Mouse (Mus musculus) embryonic fibroblast, embryonic 13.5 days (primary cell): ENCODE data around the gene Gm21885. TPM values are rescaled to one million over a fixed set of nuclear protein-coding genes. Genes with fewer than 3 reads are reported as not detected.

ENCODE experiments used
- H3K27ac ChIP-seq: 2 replicates; pipeline ENCODE4 v1.5.1; 2012; ENCODE audit warnings: low read length, control low read depth, inconsistent platforms; ENCODE audit not compliant: insufficient read depth
- H3K4me1 ChIP-seq: 2 replicates; pipeline ENCODE4 v1.6.1; 2011; ENCODE audit warnings: low read length; ENCODE audit not compliant: control insufficient read depth, insufficient read depth
- H3K4me3 ChIP-seq: 2 replicates; pipeline ENCODE4 v1.5.1; 2011; ENCODE audit warnings: mild to moderate bottlenecking, control low read depth, low read length; ENCODE audit not compliant: insufficient read depth
- CTCF ChIP-seq: IDR thresholded peaks from 2 replicates; pipeline ENCODE4 v1.5.1; 2011; ENCODE audit warnings: mild to moderate bottlenecking, control low read depth, low read length, moderate library complexity, borderline replicate concordance; ENCODE audit not compliant: insufficient read depth
- POLR2A ChIP-seq: IDR thresholded peaks from 2 replicates; pipeline ENCODE4 v1.6.1; 2011; ENCODE audit warnings: low read depth, mild to moderate bottlenecking, control low read depth, low read length, moderate library complexity
- polyA plus RNA-seq: library from polyadenylated mRNA; stranded (reverse); fragments of >200 nt; gene quantifications from 2 replicates; pipeline ENCODE4 v1.2.4, GENCODE M21; 2011; ENCODE audit warnings: low read depth; ENCODE audit not compliant: missing spikeins, insufficient read length

Gene Gm21885
- polyA plus RNA-seq, 1 experiment, result not detected

DNA sequence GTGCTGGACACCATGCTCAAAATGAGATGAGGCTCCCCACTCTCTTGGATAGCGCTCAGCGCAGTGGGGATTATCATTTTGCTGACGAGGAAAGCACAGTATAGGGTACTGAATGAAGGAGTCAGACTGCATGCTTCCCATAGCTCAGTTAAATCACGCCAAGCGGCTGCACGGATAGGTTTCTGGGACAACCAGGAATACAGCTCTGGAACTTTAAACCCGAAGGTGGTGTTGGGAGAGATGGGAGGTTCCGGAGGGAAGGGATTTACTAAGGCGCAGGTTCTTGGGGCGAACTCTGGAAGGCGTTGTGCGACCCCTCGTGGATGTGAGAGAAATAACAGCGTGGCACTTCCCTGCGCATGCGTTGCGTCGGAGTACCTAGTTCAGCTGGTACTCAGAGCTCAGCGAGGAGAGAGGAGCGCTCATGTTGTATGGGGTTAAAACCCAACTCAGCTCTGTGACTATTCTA is 4.8 kb upstream of the Gm21885 start:
- Histone ChIP-seq H3K4me3 (no peak overlapping the region), H3K27ac (no peak overlapping the region), H3K4me1 (no peaks in the 10 kb centered on the region)
- peak; percentile 96 for TF ChIP-seq CTCF
- peak; percentile 59 for TF ChIP-seq POLR2A

DNA sequence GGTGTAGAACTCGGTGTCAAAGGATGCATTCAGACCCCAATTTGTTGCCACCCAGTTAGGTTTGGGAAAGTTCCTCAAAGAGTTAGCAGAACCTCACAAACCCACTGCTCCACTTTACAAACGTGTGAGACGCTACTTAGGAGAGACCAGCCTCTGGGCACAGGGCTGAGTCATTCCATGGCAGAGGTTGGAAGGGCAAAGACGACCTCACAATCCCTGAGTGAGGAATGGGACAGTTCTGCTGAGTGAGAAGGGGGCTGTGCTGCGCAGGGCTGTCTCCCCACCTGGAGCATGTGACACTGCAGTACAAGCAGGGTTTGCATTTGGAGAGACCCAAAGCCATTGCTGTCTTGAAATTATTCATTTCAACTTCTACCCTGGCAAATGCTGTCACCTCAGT is 618 bp downstream of the Gm21885 start:
- TF ChIP-seq CTCF, result no peak
- no peak for TF ChIP-seq POLR2A
- H3K27ac ChIP-seq, result no peak overlapping the region
- H3K4me1 ChIP-seq, result no peaks in the 10 kb centered on the region
- H3K4me3 ChIP-seq, result no peak overlapping the region

DNA sequence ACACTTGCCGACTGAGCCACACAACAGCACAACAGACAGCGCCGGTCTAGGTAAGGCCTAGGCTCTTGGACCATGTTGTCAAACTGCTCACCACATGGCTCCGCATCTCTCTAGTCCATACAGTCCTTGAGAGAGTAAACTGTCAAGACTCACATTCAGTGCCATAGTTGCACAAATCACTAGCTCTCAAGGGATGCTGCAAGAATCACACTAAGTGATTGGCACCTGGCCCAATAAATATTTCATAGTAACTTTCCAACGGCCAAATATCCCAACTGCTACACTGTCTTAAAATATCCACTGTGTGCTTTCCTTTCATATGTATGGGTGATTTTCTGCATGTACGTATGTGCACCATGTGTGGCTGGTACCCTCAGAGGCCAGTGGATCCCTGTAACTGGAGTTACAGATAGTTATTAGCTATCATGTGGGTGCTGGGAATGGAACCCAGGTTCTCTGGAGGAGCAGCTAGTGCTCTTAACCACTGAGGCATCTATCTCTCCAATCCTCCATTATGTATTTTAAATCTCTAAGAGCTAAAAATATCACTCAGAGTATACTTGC is 1.9 kb downstream of the Gm21885 start:
- no peak overlapping the region for H3K27ac ChIP-seq
- H3K4me3 ChIP-seq, result no peak overlapping the region
- no peak for TF ChIP-seq POLR2A
- no peak for TF ChIP-seq CTCF
- no peaks in the 10 kb centered on the region for H3K4me1 ChIP-seq

DNA sequence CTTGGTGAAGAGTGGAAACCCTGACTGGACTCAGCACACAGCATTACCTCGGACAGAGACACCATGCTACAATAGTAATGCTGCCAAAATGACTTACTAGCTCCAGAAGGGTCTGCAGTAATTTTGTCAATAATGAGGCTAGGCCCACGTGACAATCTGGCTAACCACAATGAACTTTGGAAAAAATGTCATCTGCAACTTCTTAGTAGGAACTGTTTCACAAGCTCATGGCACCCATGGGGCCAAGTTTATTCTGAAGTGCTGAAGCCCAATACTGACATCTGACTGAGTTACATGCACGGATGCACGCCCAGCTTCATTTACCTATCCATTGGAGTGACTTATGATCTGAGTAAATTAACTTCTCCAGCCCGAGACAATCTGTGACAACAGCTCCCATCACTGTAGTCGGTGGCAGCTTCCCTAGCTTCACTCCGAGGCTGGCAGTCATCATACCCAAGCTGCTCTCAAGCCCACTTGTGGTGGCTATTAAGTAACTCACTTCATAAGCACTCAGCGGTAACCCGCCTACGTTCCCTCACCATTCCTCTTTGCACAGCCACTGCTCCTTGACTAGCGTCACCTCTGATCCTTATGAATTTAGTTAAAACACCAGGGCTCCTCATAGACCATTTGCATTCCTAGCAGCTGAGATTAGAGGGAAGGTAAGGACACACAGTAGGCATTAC is 4.4 kb downstream of the Gm21885 start:
- TF ChIP-seq POLR2A, result no peak
- no peak for TF ChIP-seq CTCF
- Histone ChIP-seq H3K27ac (no peak overlapping the region), H3K4me3 (no peak overlapping the region), H3K4me1 (no peaks in the 10 kb centered on the region)

DNA sequence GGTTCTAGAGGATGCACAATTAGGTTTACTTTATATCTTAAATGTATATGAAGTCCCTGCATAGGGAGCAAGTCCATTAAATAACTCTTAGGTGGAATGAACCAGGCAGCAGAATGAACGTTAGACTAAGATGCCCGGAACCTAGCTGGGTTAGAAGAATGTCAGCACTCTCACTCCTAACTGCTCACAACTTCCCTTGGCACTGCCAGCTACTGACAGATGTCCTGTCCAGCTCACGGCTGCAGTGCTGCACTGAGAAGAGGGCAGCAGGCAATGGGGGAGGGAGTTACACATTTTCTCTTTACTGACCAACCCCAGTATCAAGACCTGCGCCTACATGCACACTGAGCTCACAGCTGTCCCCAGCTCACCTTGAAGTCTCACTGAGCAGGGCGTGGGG is 5.4 kb downstream of the Gm21885 start:
- Histone ChIP-seq H3K27ac (no peak overlapping the region), H3K4me3 (no peak overlapping the region), H3K4me1 (no peaks in the 10 kb centered on the region)
- no peak for TF ChIP-seq CTCF
- no peak for TF ChIP-seq POLR2A

DNA sequence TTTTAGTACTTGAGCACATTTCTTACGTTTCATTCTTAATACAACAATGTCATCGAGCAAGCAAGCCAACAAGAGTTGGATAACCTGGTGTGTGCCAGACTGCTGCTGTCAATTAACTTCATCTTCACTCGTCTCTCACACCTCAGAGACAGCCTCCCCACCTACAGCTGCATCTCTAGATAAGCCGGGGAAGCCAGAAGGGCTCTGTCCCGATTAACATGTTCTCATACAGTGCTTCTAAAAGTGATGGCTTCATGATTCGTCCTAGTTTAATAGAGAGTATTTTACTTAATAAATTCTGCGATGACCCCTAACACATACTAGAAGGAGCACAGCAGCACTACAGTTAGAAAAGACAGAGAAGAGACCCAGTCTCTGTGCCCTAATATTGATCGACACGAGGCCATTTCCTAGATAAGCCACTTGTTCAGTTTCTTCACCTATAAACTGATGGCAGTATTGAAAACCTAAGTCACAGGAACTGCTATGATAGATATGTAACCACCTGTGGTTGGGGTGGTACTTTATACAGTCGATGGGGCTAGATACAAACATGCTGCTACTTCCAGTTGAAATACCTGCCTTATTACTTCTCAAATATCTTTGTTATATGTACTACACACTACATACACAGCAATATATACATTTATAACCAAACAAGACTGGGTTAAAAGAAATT is 8.5 kb downstream of the Gm21885 start:
- Histone ChIP-seq H3K27ac (no peak overlapping the region), H3K4me1 (no peaks in the 10 kb centered on the region), H3K4me3 (no peak overlapping the region)
- no peak for TF ChIP-seq CTCF
- TF ChIP-seq POLR2A, result no peak

DNA sequence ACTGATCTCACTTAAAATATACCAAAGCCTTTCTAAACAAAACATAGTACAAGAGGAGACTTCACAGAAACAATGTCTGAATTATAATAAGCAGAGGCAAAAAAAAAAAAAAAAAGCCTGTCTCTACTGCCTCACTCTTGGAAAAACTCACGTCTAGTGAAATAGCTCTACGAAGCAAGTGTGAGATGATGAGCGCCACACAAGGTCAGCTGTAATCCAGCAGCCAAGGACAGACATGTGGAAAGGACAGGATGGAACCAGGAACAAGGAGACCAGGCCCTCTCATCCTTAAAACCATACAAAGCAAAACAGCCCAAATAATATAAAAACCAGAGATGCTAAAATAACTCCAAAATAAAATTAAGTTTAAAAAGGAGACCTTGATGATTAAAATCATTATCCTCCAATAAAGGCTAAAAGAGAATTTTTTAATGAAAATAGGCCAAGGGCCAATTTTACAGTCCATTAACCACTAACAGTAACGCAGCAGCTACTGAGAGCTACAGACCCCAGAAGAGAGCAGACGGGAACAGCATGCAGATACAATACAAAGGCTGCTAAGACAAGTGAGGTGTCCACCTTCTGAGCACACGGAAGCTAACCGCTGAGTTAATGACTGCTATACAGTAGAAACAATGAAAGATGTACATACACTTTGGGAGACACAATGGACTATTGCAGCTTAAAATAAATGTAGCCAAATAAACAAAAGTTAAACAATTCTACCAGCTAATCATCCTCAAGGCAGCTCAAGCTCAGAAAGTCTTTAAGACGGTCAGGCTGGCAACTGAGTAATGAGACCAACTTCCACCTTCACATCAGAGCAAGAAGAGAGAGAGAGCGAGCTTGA is 13.5 kb downstream of the Gm21885 start:
- TF ChIP-seq CTCF, result no peak
- no peak for TF ChIP-seq POLR2A
- Histone ChIP-seq H3K4me1 (no peaks in the 10 kb centered on the region), H3K27ac (no peak overlapping the region), H3K4me3 (no peak overlapping the region)

DNA sequence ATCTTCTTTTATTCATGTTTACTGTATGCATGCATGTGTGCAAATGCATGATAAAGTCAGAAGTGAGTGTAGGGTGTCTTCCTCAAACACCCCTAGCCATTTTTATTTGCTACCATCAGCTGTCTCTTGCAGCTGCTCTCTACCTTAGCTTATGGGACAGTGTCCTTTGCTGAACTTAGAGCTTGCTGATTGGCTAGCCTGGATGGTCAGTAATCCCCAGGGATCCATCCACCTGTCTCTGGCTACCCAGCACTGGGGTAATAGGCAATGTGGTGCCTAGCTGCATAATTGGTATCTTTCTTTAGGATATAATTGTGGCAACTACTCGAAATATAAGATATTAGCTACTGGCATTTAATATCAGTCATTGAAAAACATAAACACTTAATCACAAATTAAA is 31.1 kb downstream of the Gm21885 start:
- TF ChIP-seq POLR2A, result no peak
- TF ChIP-seq CTCF, result no peak
- Histone ChIP-seq H3K4me1 (peaks cover 23% of the 10 kb centered on the region), H3K27ac (no peak overlapping the region), H3K4me3 (no peak overlapping the region)

DNA sequence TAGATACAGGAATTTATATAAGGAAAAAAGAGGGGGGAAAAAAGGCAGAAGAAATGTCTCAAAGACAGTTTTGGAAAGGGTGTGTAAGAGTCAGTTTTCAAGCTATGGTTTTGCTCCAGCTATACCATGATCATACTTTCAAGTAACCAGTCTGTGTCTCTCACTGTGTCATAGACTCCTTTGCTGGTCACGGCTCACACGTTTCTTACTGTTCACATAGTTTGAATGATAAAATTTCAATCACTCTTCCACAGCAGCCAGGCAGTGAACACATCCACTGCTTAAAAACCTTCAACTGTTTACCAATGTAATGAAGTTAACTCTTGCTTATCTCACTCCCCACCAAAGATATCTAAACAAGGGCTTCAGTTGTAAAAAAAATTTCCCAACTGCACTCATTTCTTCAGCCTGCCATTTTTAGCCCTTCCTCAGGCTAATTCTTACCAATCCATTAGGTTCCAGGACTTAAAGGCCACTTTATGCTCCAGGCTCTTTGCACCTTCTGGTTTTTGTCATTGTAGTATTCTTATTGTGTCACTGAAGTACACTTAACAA is 32.5 kb downstream of the Gm21885 start:
- Histone ChIP-seq H3K4me1 (peaks cover 23% of the 10 kb centered on the region), H3K4me3 (no peak overlapping the region), H3K27ac (no peak overlapping the region)
- TF ChIP-seq POLR2A (no peak), CTCF (no peak)
